Mouse (Mus musculus) cerebellum, adult (tissue): Measurements from ENCODE around the gene Nyap2.
"Not testable (repeated sequence)": the region's sequence is repeated elsewhere in the genome, so short reads cannot be mapped to it uniquely, and the experiment has no call there.

ENCODE experiments used
- ATAC-seq: cut with Nextera tagmentation; 2 replicates; pipeline ENCODE4 v1.9.2; 2017; ENCODE audit warnings: mild to moderate bottlenecking, moderate library complexity, mixed read lengths; ENCODE audit not compliant: insufficient number of reproducible peaks, low FRiP score, low TSS enrichment

Nyap2 gene

DNA sequence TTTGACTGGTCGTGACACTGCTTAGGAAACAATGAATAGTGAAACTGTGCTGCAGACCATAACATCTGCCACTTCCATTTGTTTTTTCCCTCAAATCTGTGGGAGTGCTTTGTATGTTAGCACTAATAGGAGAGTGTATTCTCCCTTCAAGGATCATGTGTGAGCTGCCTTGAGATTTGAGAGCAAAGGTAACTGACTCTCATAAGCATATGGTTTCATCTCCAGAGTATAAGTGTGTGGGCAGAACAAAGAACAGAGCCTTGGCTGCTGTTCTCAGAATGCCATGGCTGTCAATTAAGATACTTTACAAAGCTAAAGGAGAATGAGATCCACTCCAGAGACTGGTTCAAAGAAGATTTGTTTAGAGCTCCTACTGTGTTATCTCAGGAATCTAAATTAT, 96.6 kb downstream of the Nyap2 start:
- ATAC-seq: no peak

GRCm38 (mm10) chr1:81179725-81180124, 103.0 kb downstream of the Nyap2 start:
- no peak for ATAC-seq

GRCm38 (mm10) chr1:81180686-81181085, 103.9 kb downstream of the Nyap2 start:
- ATAC-seq: no peak

DNA sequence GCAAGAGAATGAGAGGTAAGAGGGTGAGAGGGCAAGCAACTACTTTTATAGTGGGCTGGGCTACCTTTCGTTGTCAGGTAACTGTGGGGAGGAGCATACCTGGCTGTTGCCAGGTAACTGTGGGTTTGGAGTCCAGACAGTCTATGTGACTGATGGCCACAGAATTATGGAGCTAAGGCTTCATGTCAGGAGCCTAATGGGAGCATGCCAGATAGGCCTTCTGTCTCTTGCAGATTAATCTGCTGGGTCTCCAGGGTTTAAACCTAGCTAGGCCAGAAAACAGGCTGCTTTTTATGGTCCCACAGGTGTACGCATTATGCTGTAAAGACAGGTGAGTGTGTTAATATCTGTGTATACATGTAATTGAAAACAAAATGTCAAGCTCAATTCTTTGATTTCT, 132.8 kb downstream of the Nyap2 start:
- ATAC-seq: no peak

- ATAC-seq: no peak
Measured at GRCm38 (mm10) chr1:81211491-81211890, 134.7 kb downstream of the Nyap2 start.

GRCm38 (mm10) chr1:81219790-81220189, 143.0 kb downstream of the Nyap2 start:
- no peak for ATAC-seq

DNA sequence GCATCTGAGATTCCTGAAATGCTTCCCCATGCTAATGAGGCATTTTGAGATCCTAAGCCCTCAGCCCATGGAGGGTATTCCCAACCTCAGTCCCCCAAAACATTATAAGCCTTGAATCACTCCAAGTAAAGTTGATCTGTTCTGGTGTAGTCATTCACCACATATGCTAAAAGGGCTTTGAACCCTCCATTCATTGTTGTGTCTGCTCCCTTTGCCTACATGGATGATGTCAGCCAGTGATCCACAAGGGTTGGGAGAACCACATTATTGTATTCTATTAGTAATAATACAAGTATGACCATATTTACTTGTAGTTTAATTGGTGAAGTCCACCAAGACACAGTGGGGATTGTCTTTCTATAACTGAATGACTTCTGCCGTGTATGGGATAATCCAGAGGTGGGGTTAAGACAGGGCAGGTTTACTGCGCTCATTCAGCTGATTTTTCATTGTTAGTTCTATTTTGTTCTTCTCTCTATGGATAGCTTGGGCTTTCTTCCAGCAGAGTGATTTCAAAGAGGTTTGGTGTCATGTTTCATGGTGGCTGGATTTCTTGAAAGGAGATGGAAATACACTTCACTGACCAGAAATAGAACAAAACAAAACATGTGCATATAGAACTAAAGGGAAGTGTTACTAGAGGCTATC, 155.1 kb downstream of the Nyap2 start:
- no peak for ATAC-seq

DNA sequence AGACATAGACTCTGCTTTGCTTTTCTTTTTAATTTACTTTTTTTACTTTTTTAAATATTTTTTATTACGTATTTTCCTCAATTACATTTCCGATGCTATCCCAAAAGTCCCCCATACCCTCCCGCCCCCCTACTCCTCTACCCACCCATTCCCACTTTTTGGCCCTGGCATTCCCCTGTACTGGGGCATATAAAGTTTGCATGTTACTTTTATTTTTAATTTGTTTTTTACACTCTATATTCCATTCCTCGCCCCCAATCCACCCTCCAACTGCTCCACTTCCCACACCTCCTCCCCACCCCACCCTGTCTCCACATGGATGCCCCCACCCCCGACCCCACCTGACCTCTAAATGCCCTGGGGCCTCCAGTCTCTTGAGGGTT, 155.6 kb downstream of the Nyap2 start:
- ATAC-seq: not testable (repeated sequence)

DNA sequence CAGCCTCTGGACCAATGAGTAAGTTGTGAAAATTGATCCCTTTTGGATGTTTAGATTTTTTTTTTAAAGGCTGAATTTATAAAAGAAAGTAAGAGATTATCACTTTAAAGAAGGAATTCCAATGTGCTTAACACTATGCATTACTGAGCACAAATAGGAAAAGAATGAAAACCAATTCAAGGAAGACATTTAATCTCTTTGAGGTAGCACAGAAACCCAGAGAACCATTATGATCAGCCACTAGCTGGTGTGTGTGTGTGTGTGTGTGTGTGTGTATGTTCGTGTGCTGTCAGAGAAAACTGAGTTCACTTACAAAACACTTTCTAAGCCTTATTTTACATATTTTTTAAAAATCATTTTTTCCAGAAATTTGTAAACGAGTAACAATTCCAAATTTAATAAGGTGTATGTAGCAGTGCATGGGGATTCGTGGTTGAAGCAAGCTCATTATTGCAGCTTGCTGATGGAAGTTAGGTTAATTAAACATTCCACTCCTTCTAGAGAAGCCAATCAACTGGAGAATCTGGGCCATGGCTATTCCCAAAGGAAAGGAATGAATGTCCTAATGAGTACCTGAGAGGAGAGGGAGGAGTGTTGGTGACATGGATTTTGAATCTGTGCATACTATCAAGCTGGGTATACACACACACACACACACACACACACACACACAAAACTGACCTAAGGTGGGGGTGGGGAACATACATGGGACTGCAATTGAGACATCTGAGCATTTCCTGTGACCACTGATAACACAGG, 171.9 kb downstream of the Nyap2 start:
- ATAC-seq: no peak

GRCm38 (mm10) chr1:81250068-81250467, 173.3 kb downstream of the Nyap2 start:
- ATAC-seq: no peak

- ATAC-seq: no peak
Measured at GRCm38 (mm10) chr1:81266441-81266840, 189.7 kb downstream of the Nyap2 start.

DNA sequence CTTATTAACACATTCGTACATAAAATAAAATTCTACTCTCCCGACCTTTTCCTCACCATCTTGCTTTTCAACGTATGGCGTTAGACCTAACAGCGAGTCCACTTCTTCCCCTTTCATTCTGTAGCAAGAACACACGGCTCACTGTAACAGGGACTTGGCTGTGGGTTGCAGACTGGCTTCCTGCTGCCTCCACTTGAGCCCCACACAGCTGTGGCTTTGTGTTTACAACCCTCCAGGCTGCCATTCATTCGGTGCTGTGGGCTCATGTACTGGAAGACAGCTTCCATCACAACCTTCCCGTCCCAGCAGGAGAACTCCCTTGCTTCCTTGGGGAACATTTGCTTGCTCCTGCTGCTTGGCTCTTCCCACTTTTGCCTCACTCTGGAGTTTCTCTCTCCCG, 204.2 kb downstream of the Nyap2 start:
- no peak for ATAC-seq

GRCm38 (mm10) chr1:81285633-81286032, 208.9 kb downstream of the Nyap2 start:
- ATAC-seq: no peak

GRCm38 (mm10) chr1:81287088-81287487, 210.3 kb downstream of the Nyap2 start:
- peak; percentile 82 for ATAC-seq

DNA sequence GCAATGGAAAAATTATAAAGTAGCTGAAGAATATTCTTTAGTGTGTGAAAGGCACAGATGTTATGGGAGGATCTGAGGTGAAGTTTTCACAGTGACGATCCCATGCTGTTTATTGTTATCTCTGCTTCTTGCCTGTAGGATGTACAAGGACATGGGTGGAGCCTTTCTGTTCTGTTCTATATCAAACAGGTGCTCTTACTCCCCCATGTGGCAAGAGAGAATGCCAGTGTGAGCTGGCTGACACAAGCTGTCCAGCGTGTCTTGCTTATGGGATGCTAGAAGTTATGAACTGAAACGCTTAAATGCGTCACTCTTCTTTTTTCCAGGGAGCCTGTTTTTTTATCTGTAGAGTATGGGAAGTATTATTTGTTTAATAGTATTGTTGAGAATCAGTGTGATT, 224.0 kb downstream of the Nyap2 start:
- ATAC-seq: 0 out of 2 replicates have a peak, but pooled peaks have one; percentile 56

- peak; percentile 66 for ATAC-seq
Measured at GRCm38 (mm10) chr1:81301661-81302060, 224.9 kb downstream of the Nyap2 start.

DNA sequence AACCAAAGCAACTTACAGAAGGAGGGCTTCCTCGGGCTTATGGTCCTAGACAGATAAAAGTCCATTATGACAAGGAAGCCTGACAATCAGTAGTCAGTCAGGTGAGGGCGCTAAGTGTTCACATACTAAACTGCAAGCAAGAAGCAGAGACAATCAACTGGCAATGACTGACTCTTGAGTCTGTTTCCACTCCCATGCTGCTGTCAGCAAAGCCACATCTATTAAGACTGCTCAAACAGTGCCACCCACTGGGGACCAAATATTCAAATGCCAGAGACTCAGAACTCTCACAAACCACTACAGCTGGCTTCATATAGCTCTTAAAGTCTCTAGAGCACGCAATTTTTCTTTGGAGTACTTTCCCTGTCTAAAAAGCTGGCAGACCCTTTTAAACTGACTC, 226.6 kb downstream of the Nyap2 start:
- ATAC-seq: no peak

GRCm38 (mm10) chr1:81307407-81307806, 230.7 kb downstream of the Nyap2 start:
- ATAC-seq: no peak

GRCm38 (mm10) chr1:81307934-81308333, 231.2 kb downstream of the Nyap2 start:
- ATAC-seq: no peak

- ATAC-seq: peak; percentile 52; the same call in 1 of the 2 replicates
Measured at GRCm38 (mm10) chr1:81310087-81310626, 233.4 kb downstream of the Nyap2 start.

DNA sequence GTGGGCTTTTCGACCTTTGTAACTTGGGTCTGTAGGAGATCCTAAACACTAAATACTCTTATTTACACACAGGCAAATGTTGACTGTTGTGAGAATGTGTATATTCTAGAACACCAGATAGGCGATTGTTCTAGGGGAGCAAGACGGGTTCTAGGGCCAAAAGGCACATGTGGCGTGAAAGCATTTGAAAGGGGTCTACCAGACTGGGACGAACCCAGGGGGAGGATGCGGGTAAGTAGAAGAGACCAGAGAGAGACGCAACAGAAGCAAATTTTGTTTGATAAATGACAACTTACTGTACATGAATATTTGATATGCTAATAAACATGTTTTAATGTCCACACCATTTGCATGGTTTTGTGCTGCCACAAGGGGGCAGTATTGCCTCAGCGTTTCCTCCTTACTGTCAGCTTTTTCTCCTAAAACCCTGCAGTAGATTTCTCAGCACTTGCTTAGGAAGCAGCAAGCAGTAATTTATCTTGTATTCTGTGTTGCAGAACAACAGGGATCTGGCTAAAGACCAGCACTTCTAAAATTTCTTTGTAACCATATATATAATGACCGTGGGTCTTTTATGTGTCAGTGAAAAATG, 239.7 kb downstream of the Nyap2 start:
- peak; percentile 78 for ATAC-seq
